Mouse (Mus musculus): ENCODE measurements around the gene Gm11492. TPM values are rescaled to one million over a fixed set of nuclear protein-coding genes. Genes with fewer than 3 reads are reported as not detected.

The Gm11492 gene
- not detected in 2 replicates for polyA plus RNA-seq (2012; ENCODE audit: insufficient read depth, low replicate concordance)

DNA sequence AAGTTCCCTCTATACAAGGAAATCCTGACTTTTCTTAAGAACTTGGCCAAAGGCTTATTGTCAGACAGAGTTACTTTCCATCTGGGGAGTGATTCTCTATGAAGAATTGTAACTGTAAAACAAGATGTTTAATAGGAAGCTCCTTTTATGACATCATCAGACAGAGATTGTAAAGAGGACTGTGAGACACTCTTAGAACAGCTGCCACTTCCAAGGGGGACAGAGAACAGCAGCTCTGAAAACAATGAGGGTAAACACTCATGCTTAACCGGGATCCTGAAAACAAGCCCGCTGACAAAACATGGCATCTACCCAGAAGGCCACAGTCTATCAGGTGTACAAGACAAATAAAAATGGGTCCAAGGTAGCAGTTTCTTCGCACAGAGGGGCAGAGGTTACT, at the start of gene Gm11492:
Gene Gm11492 (plus strand): TSS at position 153 of the 400 bp plus-strand sequence.
- Histone ChIP-seq H3K27me3 (replicated peaks) (peaks cover 52% of the 10 kb centered on the region), H3K9me3 (peaks cover 7% of the 10 kb centered on the region; the same call in 1 of the 2 replicates), H3K4me1 (peaks cover 18% of the 10 kb centered on the region), H3K4me3 (replicated peaks) (no peak within 1 kb of the TSS), H3K36me3 (replicated peaks; ENCODE audit: low read length) (no peaks in the 10 kb centered on the region)
- TF ChIP-seq FLI1 (IDR thresholded peaks at IDR 0.05; ENCODE audit: low read length) (no peak), GATA1 (IDR thresholded peaks at IDR 0.05; ENCODE audit: borderline replicate concordance, low read length) (no peak)

DNA sequence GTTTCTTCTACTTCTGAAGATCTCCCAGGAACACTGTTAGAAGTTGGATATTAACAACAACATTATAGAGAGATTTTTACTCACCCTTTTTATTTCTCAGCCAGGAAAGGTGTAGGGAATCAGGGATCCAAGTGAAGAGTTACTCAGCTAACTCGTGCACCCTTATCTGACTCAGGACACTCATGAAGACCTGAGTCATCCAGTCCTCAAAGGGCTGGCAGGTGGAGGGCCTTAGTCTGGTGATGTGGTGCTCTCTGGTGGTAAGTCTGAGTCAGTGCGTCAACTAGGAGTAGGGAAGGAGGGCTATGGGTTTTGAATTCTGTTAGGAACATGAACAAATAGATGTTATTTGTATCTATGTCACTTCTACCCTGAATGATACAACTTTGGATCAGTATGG, 47.2 kb upstream of the Gm11492 start:
- TF ChIP-seq GATA1 (IDR thresholded peaks at IDR 0.05; ENCODE audit: borderline replicate concordance, low read length) (no peak), FLI1 (IDR thresholded peaks at IDR 0.05; ENCODE audit: low read length) (no peak)
- Histone ChIP-seq H3K36me3 (replicated peaks; ENCODE audit: low read length) (no peaks in the 10 kb centered on the region), H3K4me3 (replicated peaks) (no peak overlapping the region), H3K4me1 (peaks cover 19% of the 10 kb centered on the region), H3K9me3 (no peaks in the 10 kb centered on the region), H3K27me3 (replicated peaks) (peaks cover 9% of the 10 kb centered on the region)

GRCm38 (mm10) chr11:87523466-87523865, 43.0 kb upstream of the Gm11492 start:
- peaks cover 32% of the 10 kb centered on the region for H3K4me1 ChIP-seq
- TF ChIP-seq GATA1 (IDR thresholded peaks at IDR 0.05; ENCODE audit: borderline replicate concordance, low read length) = no peak
- TF ChIP-seq FLI1 (IDR thresholded peaks at IDR 0.05; ENCODE audit: low read length) = no peak
- H3K36me3 ChIP-seq (replicated peaks; ENCODE audit: low read length) = no peaks in the 10 kb centered on the region
- no peaks in the 10 kb centered on the region for H3K9me3 ChIP-seq
- peaks cover 2% of the 10 kb centered on the region for H3K27me3 ChIP-seq (replicated peaks)
- no peak overlapping the region for H3K4me3 ChIP-seq (replicated peaks)

DNA sequence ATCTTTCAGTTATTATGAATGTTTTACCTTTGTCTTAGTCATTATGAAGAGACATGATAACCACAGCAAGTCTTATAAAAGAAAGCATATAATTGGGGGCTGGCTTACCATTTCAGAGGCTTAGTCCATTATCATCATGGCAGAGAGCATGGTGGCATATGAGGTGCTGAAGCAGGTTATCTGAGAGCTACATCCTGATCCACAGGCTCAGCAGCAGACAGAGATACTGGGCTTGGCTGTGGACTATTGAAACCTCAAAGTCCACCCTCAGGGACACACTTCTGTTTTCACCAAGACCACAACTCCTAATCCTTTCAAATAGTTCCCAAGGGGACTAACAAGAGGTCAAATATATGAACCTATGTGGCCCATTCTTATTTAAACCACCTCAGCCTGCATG, 42.5 kb upstream of the Gm11492 start:
- Histone ChIP-seq H3K4me1 (peaks cover 32% of the 10 kb centered on the region), H3K9me3 (no peaks in the 10 kb centered on the region), H3K36me3 (replicated peaks; ENCODE audit: low read length) (no peaks in the 10 kb centered on the region), H3K27me3 (replicated peaks) (peaks cover 2% of the 10 kb centered on the region), H3K4me3 (replicated peaks) (no peak overlapping the region)
- TF ChIP-seq FLI1 (IDR thresholded peaks at IDR 0.05; ENCODE audit: low read length) (no peak), GATA1 (IDR thresholded peaks at IDR 0.05; ENCODE audit: borderline replicate concordance, low read length) (no peak)

DNA sequence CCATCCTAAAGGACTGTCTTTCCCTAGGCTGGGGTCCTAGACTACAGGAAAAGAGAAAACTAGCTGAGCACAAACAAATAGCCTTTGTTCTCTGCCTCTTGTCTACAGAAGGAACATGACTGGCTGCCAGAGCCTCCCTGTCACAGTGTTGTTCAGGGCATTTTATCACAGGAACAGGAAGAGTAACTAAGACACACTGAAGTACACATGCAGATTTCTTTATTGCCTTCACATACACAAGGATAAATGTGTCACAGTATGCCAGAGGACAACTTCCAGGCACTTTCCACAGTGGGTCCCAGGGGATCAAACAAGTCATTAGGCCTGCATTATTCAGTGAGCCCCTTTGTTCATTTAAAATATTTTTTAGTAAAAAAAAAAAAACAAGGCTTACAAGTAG, 41.7 kb upstream of the Gm11492 start:
- no peak for TF ChIP-seq FLI1 (IDR thresholded peaks at IDR 0.05; ENCODE audit: low read length)
- no peak for TF ChIP-seq GATA1 (IDR thresholded peaks at IDR 0.05; ENCODE audit: borderline replicate concordance, low read length)

DNA sequence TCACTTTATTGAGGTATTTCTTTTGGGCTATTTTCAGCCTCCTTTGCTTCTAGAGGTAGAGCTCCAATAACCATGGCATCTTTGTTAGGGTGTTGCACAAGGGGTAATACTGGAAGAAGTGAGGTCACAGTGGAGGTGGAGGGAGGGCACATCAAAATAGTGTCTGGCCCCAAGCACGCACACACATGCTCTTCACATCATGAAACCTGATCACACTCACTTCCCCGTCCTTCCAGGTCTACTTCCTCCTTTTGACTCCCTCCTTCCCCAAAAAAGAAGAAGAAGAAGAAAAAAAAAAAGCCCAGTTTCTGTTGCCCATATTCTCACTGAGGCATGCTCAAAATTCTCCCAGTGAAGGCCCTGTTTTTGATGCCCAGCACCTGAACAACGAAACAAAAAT, 39.1 kb upstream of the Gm11492 start:
- Histone ChIP-seq H3K4me3 (replicated peaks) (no peak overlapping the region), H3K4me1 (peaks cover 26% of the 10 kb centered on the region), H3K9me3 (no peaks in the 10 kb centered on the region), H3K36me3 (replicated peaks; ENCODE audit: low read length) (no peaks in the 10 kb centered on the region), H3K27me3 (replicated peaks) (peaks cover 2% of the 10 kb centered on the region)
- TF ChIP-seq FLI1 (IDR thresholded peaks at IDR 0.05; ENCODE audit: low read length) (no peak), GATA1 (IDR thresholded peaks at IDR 0.05; ENCODE audit: borderline replicate concordance, low read length) (no peak)

More for the DNA sequence above, 41.7 kb upstream of the Gm11492 start:
- Histone ChIP-seq H3K27me3 (replicated peaks) (peaks cover 2% of the 10 kb centered on the region), H3K9me3 (no peaks in the 10 kb centered on the region), H3K4me3 (replicated peaks) (no peak overlapping the region), H3K4me1 (peaks cover 26% of the 10 kb centered on the region), H3K36me3 (replicated peaks; ENCODE audit: low read length) (no peaks in the 10 kb centered on the region)

- peaks cover 2% of the 10 kb centered on the region for H3K27me3 ChIP-seq (replicated peaks)
- TF ChIP-seq FLI1 (IDR thresholded peaks at IDR 0.05; ENCODE audit: low read length) (no peak), GATA1 (IDR thresholded peaks at IDR 0.05; ENCODE audit: borderline replicate concordance, low read length) (no peak)
- H3K4me3 ChIP-seq (replicated peaks) = no peak overlapping the region
- no peaks in the 10 kb centered on the region for H3K9me3 ChIP-seq
- no peaks in the 10 kb centered on the region for H3K36me3 ChIP-seq (replicated peaks; ENCODE audit: low read length)
- peaks cover 22% of the 10 kb centered on the region for H3K4me1 ChIP-seq
Observed at GRCm38 (mm10) chr11:87527990-87528389, 38.5 kb upstream of the Gm11492 start.

DNA sequence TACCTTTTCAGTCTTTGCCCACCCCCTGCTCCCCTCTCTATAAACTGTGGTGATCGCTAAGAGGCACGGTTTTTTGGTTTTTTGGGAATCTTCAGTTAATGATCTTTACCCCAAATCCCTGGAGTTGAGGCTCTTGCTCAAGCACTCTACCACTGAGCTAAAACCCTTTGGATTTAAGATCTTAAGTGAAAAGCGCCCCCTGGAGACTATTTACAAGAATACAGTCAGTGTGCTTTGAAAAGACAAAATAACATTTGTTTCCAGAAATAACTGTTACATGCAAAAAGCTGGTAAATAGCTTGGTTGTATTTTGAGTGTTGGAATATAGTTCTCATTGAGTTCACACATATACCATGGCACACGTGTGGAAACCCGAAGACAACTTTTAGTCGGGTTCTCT, 34.8 kb upstream of the Gm11492 start:
- peaks cover 2% of the 10 kb centered on the region for H3K27me3 ChIP-seq (replicated peaks)
- H3K4me3 ChIP-seq (replicated peaks) = no peak overlapping the region
- H3K9me3 ChIP-seq = no peaks in the 10 kb centered on the region
- H3K36me3 ChIP-seq (replicated peaks; ENCODE audit: low read length) = no peaks in the 10 kb centered on the region
- TF ChIP-seq FLI1 (IDR thresholded peaks at IDR 0.05; ENCODE audit: low read length) (no peak), GATA1 (IDR thresholded peaks at IDR 0.05; ENCODE audit: borderline replicate concordance, low read length) (no peak)
- no peaks in the 10 kb centered on the region for H3K4me1 ChIP-seq

DNA sequence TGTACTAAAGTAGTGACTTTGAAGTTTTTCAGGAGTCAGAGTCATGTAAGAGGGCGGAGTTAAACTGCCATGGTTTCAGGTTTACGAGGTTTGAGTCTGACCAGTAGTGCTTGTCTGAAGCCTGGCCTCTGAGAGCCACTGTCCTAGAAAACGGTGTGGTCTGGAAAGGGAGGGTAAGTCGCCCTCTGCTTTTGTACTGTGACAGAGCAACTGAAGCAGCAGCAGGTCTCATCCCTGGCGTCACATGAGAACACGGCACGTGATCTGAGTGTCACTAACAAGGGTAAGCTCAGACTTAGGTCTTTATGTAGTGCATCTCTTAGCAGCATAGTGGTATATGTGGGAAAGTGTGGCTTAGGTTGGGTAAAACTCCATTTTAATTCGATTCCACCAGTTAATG, 24.2 kb upstream of the Gm11492 start:
- TF ChIP-seq GATA1 (IDR thresholded peaks at IDR 0.05; ENCODE audit: borderline replicate concordance, low read length) (no peak), FLI1 (IDR thresholded peaks at IDR 0.05; ENCODE audit: low read length) (no peak)
- peaks cover 6% of the 10 kb centered on the region for H3K27me3 ChIP-seq (replicated peaks)
- no peak overlapping the region for H3K4me3 ChIP-seq (replicated peaks)
- peaks cover 4% of the 10 kb centered on the region; the same call in 1 of the 2 replicates for H3K4me1 ChIP-seq
- H3K9me3 ChIP-seq = peaks cover 5% of the 10 kb centered on the region
- no peaks in the 10 kb centered on the region for H3K36me3 ChIP-seq (replicated peaks; ENCODE audit: low read length)

- Histone ChIP-seq H3K4me3 (replicated peaks) (no peak overlapping the region), H3K36me3 (replicated peaks; ENCODE audit: low read length) (no peaks in the 10 kb centered on the region), H3K27me3 (replicated peaks) (peaks cover 7% of the 10 kb centered on the region), H3K4me1 (peaks cover 4% of the 10 kb centered on the region; the same call in 1 of the 2 replicates), H3K9me3 (peaks cover under 1% of the 10 kb centered on the region; the same call in 1 of the 2 replicates)
- TF ChIP-seq FLI1 (IDR thresholded peaks at IDR 0.05; ENCODE audit: low read length) (no peak), GATA1 (IDR thresholded peaks at IDR 0.05; ENCODE audit: borderline replicate concordance, low read length) (no peak)
Observed at GRCm38 (mm10) chr11:87542906-87543305, 23.5 kb upstream of the Gm11492 start.

DNA sequence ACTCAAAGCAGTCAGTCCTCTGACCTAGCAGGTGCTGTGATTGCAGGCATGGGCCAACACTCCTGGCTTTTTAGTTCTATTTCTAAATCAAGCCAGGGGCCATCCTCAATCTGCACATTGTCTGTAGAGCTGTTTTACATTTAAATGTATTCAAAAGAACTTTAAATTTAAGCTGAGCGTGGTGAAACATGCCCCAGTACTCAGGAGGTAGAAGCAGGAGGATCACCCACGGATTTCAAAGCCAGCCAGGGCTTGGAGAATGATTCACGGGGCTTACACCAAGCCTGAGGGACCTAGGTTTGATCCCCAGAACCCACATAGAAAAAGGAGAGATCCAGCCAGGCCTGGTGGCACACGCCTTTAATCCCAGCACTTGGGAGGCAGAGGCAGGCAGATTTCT, 13.1 kb upstream of the Gm11492 start:
- TF ChIP-seq FLI1 (IDR thresholded peaks at IDR 0.05; ENCODE audit: low read length) (no peak), GATA1 (IDR thresholded peaks at IDR 0.05; ENCODE audit: borderline replicate concordance, low read length) (no peak)
- H3K27me3 ChIP-seq (replicated peaks) = peaks cover 26% of the 10 kb centered on the region
- H3K4me1 ChIP-seq = no peaks in the 10 kb centered on the region
- H3K36me3 ChIP-seq (replicated peaks; ENCODE audit: low read length) = no peaks in the 10 kb centered on the region
- H3K9me3 ChIP-seq = no peaks in the 10 kb centered on the region
- H3K4me3 ChIP-seq (replicated peaks) = no peak overlapping the region
